Mouse (Mus musculus): ENCODE measurements at regions not wholly inside any gene's neighbourhood (a gene's known extent, or its start where the extent isn't known, plus 50 kb on each side); places are given as distances from the start of the nearest gene placed in this dataset.

- peak; percentile 6 for DNase-seq (ENCODE audit: low spot score)
These were observed 502.0 kb downstream of the Sqor start for GRCm38 (mm10) chr2:123267036-123267435.

GRCm38 (mm10) chr2:123274866-123275735 is 510.1 kb downstream of the Sqor start:
- no peak for DNase-seq (ENCODE audit: low spot score)

GRCm38 (mm10) chr2:123275736-123276330 is 510.8 kb downstream of the Sqor start:
- peak; percentile 11 for DNase-seq (ENCODE audit: low spot score)

DNA sequence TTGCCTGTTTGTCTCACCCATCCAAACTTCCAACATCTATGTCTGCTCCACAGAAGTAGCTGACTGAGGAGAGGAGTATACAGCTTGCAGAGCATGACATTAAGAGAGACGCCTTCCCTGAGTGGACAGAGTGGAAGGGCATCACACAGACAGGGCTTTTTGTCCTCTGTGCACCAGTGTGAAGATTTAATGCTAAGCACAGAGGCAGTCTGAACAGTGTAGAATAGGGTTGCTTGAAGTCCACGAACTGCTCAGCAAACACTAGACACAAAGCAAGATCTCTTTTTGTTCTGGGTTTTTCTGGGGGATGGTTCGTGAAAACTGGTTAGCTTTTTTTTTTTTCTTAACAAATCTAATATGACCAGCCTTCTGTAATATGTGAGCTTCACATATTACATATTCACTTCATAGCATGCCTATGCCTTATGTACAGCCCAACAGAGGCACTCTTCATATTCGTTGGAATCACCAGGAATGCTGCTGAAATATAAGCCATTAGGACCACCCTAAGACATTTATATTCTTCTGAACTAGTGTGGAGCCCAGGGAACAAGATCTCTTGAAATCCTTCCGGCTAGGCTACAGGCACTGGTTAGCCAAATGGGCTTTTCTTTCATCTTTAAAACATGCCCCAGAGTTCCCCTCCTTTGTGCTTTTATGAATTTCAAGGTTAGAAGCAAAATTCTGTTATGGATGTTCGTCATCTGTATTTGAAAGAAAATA is 546.7 kb downstream of the Sqor start:
- no peak for DNase-seq (ENCODE audit: low spot score)

- DNase-seq (ENCODE audit: low spot score): peak; percentile 56
These were observed 547.2 kb downstream of the Sqor start for GRCm38 (mm10) chr2:123312277-123312617.

- no peak for DNase-seq (ENCODE audit: low spot score)
These were observed 555.5 kb downstream of the Sqor start for GRCm38 (mm10) chr2:123320448-123321097.

DNA sequence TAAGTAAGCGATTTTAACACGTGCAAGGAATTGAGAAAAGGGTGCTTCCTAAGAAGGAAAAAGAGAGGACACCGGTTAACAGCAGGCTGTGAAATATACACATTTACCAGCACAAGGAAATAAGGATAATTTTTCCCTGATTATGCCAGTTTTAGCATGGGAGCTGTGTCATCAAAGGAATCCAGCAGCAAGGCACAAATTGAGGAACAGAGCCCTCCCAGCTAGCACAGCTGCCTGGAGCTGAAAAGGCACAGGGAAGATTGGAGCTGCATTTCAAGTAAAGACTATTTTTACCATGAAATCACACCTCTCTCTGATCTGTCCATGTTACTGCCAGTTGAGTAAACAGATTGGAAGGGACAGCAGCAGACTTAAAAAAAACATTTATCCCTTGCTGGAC is 558.7 kb downstream of the Sqor start:
- no peak for DNase-seq (ENCODE audit: low spot score)

DNA sequence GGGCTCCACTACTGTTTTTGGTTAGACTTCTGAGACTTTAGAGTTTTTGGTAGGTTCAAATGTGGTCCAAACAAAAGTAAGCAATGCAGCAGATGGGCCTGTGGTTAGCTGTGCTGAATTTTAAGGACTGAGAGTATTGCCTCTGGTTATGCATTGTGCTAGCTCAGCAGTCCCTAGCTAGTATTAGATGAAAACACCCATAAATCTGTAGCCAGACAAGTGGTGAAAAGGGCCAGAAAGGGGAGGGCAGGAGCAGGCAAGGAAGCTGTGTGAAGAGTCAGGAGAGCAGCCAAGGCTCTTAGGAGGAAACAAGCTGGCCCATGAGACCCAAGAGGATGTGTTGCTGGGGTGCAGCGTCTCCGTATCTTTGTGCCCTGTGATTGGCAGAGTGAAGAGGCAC is 559.9 kb downstream of the Sqor start:
- no peak for DNase-seq (ENCODE audit: low spot score)

DNA sequence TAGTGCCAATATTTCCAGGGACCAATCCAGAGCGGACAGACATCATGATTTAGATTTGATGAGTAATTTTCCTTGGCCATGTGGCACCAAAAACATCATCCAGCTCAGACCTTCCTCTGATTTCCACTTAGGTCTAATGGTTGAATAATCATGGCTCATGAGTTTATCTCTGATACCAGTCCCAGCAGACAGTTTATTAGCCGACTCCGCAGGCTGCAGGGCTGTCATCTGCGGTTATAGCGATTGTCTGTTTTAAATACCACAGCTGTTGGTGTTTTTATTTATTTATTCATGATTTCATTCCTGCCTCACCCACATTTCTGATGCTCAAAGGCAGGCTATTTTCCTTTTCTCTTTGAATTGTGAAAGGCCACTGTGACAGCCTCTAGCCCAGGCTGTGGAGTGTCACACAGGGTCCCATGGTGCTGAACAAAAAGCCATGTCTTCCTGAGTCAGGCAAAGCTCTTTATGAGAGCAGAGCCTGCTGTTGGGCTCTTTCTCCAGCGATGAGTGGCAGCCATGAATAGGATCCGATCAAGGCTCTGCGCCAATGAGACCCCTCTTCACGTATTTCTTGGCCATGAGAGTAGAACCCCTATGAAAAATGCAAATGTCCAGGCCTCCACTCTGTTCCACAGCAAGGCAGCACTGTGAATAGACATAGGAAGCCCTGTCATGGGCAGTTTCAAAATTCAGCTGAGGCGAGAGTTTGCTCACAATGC is 584.7 kb downstream of the Sqor start:
- DNase-seq (ENCODE audit: low spot score): no peak

DNA sequence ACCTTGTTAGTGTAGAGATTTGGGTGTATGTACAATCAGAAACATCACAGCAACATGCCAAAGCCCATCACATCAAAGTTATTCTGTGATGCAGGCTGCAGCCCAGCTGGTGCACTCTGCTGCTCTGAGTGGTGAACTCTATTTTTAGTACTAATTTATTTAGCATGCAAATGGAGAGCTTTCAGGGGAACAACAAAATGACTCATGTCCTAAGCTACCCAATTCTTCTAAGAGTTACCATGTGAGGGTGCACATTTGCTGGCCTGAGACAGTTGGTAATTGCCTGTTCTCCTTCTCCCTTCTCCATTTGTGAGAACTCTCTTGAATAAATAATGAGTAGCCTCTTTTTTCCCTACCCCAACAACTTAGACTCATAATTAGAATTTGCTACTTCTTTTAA is 599.2 kb downstream of the Sqor start:
- no peak for DNase-seq (ENCODE audit: low spot score)

DNA sequence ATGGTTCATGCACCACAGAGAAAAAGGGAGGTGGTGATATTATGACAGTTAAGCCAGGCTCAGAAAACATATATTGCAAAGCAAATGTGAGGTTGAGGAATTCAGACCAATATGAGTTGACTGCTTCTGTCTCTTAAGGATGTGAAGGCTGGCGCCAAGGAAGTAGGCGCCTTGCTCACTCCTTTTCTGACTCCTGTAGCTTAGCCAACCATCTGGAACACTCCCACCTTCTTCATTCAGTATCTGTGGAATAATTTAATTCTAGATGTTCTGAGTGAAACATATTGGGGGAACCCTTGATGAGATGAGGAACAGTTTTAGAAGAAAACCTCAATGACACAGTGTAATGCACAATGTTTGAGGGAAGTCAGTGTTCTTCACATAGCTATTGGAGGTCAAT is 601.5 kb downstream of the Sqor start:
- DNase-seq (ENCODE audit: low spot score): no peak

DNA sequence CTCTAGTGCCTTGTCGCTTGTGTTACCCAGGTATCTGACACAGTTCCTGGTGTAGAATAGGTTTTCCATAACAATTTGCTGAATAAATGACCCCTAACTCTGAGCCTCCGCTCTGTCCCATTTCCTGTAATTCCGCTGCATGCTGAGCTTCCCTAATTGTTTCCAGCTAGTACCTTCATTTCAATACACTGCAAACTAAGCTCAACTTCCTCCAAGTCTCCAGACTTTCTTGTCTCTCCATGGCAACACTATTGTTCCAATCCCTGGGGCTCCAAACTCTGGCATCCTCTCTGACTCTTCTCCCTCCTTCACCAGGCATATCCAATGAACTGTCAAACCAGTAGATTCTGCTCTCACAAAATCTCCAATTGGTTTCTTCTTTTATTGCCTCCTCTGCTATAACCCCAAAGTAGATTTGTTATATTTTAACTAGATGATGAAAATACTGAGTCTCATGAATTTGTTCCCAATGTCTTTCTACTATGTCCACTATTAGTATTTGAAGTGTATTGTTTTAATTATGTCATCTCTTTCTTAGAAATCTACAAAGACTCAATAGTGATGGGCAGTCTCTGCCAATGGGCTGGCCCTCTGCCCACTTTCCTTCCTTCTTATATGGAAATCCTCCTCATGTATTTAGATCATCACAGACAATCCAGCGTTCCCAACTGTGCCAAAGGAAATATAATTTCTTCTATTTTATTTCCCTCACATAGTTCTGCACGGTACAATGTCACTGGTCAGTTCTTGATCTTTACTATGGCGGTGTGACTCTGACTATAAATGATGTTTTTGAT is 620.8 kb downstream of the Sqor start:
- DNase-seq (ENCODE audit: low spot score): no peak

GRCm38 (mm10) chr2:123386773-123387604 is 622.0 kb downstream of the Sqor start:
- no peak for DNase-seq (ENCODE audit: low spot score)

DNA sequence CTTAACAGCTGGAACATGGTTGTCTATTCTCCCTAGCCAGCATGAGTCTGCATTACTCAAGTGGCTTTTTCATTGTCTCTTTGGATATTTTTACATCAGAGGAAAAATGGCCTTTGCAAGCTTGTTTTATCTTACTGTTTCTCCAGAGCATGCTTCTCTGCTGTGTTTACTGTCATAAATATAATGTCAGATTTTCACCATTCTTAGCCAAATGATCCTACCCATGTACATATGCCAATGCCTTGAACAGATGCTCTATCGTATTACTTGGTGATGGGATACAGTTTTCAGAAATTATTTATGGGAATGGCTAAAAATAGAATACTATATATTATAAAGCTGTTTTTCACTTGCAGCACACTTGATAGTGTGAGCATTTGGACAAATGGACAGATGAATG is 625.9 kb downstream of the Sqor start:
- no peak for DNase-seq (ENCODE audit: low spot score)

DNA sequence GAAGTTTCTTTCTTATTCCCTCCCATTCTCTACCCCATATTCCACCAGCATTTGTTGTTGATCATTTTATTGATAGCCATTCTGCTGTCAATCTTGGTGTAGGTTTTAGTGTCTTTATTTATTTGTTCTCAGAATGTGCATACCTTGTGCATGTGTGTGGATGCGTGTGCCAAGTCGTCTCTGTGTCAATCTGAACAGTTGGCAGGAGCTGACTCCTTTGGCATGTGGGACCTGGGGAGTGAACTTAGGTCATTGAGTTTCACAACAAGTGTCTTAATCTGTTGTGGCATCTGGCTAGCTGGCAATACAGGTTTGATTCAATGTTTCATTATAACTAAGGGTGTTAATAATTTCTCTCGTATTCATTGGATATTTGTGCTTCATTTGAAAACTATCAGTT is 629.3 kb downstream of the Sqor start:
- no peak for DNase-seq (ENCODE audit: low spot score)

- no peak for DNase-seq (ENCODE audit: low spot score)
These were observed 632.5 kb downstream of the Sqor start for GRCm38 (mm10) chr2:123397551-123397950.

DNA sequence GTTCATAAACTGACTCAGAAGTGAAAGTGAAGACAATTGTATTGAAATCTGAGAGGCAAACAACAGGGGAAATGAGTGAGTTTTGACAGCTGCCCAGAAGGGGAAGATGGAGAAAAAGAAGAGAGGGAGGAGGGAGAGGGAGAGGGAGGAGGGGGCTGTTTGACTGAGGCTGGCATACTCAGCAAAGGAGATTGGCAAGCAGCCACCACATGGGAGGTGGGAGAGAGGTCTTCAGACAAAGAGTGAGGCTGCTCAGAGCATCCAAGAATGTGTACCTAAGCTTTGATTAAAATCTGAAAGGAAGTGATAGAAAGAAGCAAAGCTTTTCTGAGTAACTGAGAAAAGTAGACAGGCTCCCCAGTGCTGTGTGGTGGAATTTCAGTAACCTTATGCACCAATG is 636.0 kb downstream of the Sqor start:
- DNase-seq (ENCODE audit: low spot score): no peak

- peak; percentile 10 for DNase-seq (ENCODE audit: low spot score)
These were observed 644.0 kb downstream of the Sqor start for GRCm38 (mm10) chr2:123409075-123409474.

DNA sequence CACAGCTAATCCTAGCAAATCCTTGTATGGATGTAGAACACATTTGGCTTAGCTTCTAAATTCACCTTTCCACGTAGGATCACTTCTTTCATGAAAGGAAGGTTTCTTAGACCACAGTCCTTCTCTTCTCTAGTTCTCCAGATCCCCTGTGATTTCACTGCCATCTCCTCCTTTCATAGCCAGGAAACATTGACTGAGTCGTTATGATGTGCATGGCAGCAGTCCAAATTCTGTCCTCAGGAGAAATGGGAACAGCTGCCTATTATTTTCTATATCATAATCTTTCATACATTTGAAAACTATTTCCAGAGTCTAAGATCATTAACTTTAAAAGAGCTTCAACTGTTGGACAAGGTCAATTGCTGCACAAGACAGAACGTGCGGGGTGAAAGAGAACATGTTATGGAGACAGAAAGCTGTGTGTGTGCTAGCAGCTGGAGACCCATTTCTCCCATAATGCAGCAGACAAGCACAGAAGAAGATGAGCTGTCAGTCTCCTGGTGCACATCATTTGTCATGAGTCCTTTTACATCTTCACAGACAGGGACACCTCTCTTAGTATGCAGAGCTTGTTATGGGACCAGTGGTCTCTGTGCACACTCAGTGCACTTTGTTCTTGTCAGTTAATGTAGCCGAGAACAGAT is 631.6 kb upstream of the Sema6d start:
- no peak for DNase-seq (ENCODE audit: low spot score)
